16 mouse cellular contexts compared by ENCODE assay signal in genomic region chr11:120789355-120789754, GRCm38 (mm10).
"Had no signal": no experiment of that assay in that cellular context is flagged by ENCODE, and none has a peak within 500 bp of the region (broad histone marks: within the 10 kb centered on the region; RNA-seq: fewer than 3 reads in every experiment).

No protein-coding gene starts in this region.

- H3K9ac ChIP-seq: lung, embryonic 14.5 days; midbrain, embryonic 13.5 days; midbrain, embryonic 15.5 days; neural tube, embryonic 12.5 days; stomach, embryonic 15.5 days had no signal

- H3K9me3 ChIP-seq: megakaryocyte, embryonic 14.5 days; midbrain, embryonic 13.5 days; midbrain, embryonic 15.5 days; neural tube, embryonic 12.5 days; stomach, embryonic 15.5 days had no signal

- H3K4me3 ChIP-seq: megakaryocyte, embryonic 14.5 days; midbrain, embryonic 13.5 days; midbrain, embryonic 15.5 days; neural tube, embryonic 12.5 days; stomach, embryonic 15.5 days had no signal

- H3K27ac ChIP-seq: macrophage; midbrain, embryonic 13.5 days; midbrain, embryonic 15.5 days; neural tube, embryonic 12.5 days; stomach, embryonic 15.5 days; stomach, postnatal 0 days had no signal

- ATAC-seq: midbrain, embryonic 13.5 days; midbrain, embryonic 15.5 days had no signal

- DNase-seq: lung, adult 18-20 months; lung, embryonic 14.5 days; lung, postnatal 10 days; lung, postnatal 36 days; right cerebral cortex, postnatal 14 days; thymus, adult 2 months; thymus, postnatal 25 days; thymus, postnatal 4 days had no signal

- H3K27me3 ChIP-seq: megakaryocyte, embryonic 14.5 days; midbrain, embryonic 13.5 days; midbrain, embryonic 15.5 days; neural tube, embryonic 12.5 days; stomach, embryonic 15.5 days had no signal

- H3K4me2 ChIP-seq: lung, embryonic 14.5 days; midbrain, embryonic 11.5 days; midbrain, embryonic 13.5 days; midbrain, embryonic 15.5 days; neural tube, embryonic 12.5 days; stomach, embryonic 15.5 days had no signal
